Mouse (Mus musculus): Measurements from ENCODE around the gene Stxbp6. TPM values are rescaled to one million over a fixed set of nuclear protein-coding genes. Genes with fewer than 3 reads are reported as not detected.
A peak's percentile ranks its signal among the peaks of the same experiment; 100 is the strongest.

Gene Stxbp6
- total and polyA plus RNA-seq, 3 experiments: not detected

GRCm38 (mm10) chr12:44858110-44858885 is 216.2 kb downstream of the Stxbp6 start:
- peak; percentile 17 for DNase-seq (ENCODE audit: low read depth, low spot score)
- H3K9me3 ChIP-seq (replicated peaks; ENCODE audit: insufficient read depth, low read length): no peaks in the 10 kb centered on the region
- no peak overlapping the region for H3K4me3 ChIP-seq (ENCODE audit: control insufficient read depth in 1 of 2, insufficient read depth in 1 of 2, low read depth in 2 of 2, low read length in 2 of 2)
- no peaks in the 10 kb centered on the region for H3K4me1 ChIP-seq (ENCODE audit: control insufficient read depth in 1 of 2, insufficient read depth in 2 of 2, low read length in 2 of 2)
- TF ChIP-seq POLR2AphosphoS2 (IDR thresholded peaks at IDR 0.05; ENCODE audit: low read length): no peak
- H3K36me3 ChIP-seq (ENCODE audit: control insufficient read depth in 1 of 2, insufficient read depth in 2 of 2, low read length in 2 of 2): no peaks in the 10 kb centered on the region
- H3K79me2 ChIP-seq (ENCODE audit: control insufficient read depth, insufficient read depth, low read length, poor library complexity): no peaks in the 10 kb centered on the region
- no peak overlapping the region for H3K27ac ChIP-seq (ENCODE audit: control insufficient read depth, low read depth, low read length)
- no peaks in the 10 kb centered on the region for H3K27me3 ChIP-seq (ENCODE audit: control insufficient read depth in 1 of 2, insufficient read depth in 2 of 2, low read length in 2 of 2)
- H3K9ac ChIP-seq (ENCODE audit: control insufficient read depth, low read depth, low read length, poor library complexity, severe bottlenecking): no peak overlapping the region

- Histone ChIP-seq H3K9me3 (replicated peaks; ENCODE audit: insufficient read depth, low read length) (no peaks in the 10 kb centered on the region), H3K79me2 (ENCODE audit: control insufficient read depth, insufficient read depth, low read length, poor library complexity) (no peaks in the 10 kb centered on the region), H3K36me3 (ENCODE audit: control insufficient read depth in 1 of 2, insufficient read depth in 2 of 2, low read length in 2 of 2) (no peaks in the 10 kb centered on the region), H3K27ac (ENCODE audit: control insufficient read depth, low read depth, low read length) (no peak overlapping the region), H3K4me1 (ENCODE audit: control insufficient read depth in 1 of 2, insufficient read depth in 2 of 2, low read length in 2 of 2) (no peaks in the 10 kb centered on the region), H3K4me3 (ENCODE audit: control insufficient read depth in 1 of 2, insufficient read depth in 1 of 2, low read depth in 2 of 2, low read length in 2 of 2) (no peak overlapping the region), H3K27me3 (ENCODE audit: control insufficient read depth in 1 of 2, insufficient read depth in 2 of 2, low read length in 2 of 2) (no peaks in the 10 kb centered on the region), H3K9ac (ENCODE audit: control insufficient read depth, low read depth, low read length, poor library complexity, severe bottlenecking) (no peak overlapping the region)
- TF ChIP-seq EP300 (IDR thresholded peaks at IDR 0.05; ENCODE audit: low read depth in 1 of 2, low read length in 2 of 2) (no peak), TCF12 (IDR thresholded peaks at IDR 0.05; ENCODE audit: low read depth, low read length) (no peak), KAT2A (conservative IDR thresholded peaks at IDR 0.05; ENCODE audit: low read depth, low read length) (no peak), ETS1 (IDR thresholded peaks at IDR 0.05; ENCODE audit: low read depth, low read length) (no peak), MYC (IDR thresholded peaks at IDR 0.05; ENCODE audit: low read depth, low read length) (no peak), E2F4 (IDR thresholded peaks at IDR 0.05; ENCODE audit: borderline replicate concordance, low read depth, low read length) (no peak), ELF1 (IDR thresholded peaks at IDR 0.05; ENCODE audit: low read depth, low read length) (no peak), NRF1 (IDR thresholded peaks at IDR 0.05; ENCODE audit: insufficient read depth, low read depth, low read length, poor library complexity, severe bottlenecking) (no peak), GATA1 (IDR thresholded peaks at IDR 0.05; ENCODE audit: low read depth, low read length) (no peak), CHD1 (IDR thresholded peaks at IDR 0.05; ENCODE audit: low read depth, low read length) (no peak), CHD2 (IDR thresholded peaks at IDR 0.05; ENCODE audit: low read length) (no peak), MAFK (IDR thresholded peaks at IDR 0.05; ENCODE audit: borderline replicate concordance, low read depth, low read length) (no peak)
- no peak for DNase-seq (ENCODE audit: low read depth, low spot score)
Observed at GRCm38 (mm10) chr12:44852024-44852423, 222.5 kb downstream of the Stxbp6 start.

GRCm38 (mm10) chr12:44850516-44850915 is 224.0 kb downstream of the Stxbp6 start:
- H3K9me3 ChIP-seq (replicated peaks; ENCODE audit: insufficient read depth, low read length): no peaks in the 10 kb centered on the region
- TF ChIP-seq ZMIZ1 (IDR thresholded peaks at IDR 0.05; ENCODE audit: low read depth, low read length) (no peak), HCFC1 (IDR thresholded peaks at IDR 0.05; ENCODE audit: low read depth, low read length) (no peak), GABPA (IDR thresholded peaks at IDR 0.05; ENCODE audit: low read depth, low read length) (no peak), BHLHE40 (IDR thresholded peaks at IDR 0.05; ENCODE audit: borderline replicate concordance, low read depth, low read length) (no peak), POLR2AphosphoS5 (IDR thresholded peaks at IDR 0.05; ENCODE audit: borderline replicate concordance, low read depth, low read length) (no peak), USF1 (IDR thresholded peaks at IDR 0.05; ENCODE audit: low read depth, low read length) (no peak), MXI1 (IDR thresholded peaks at IDR 0.05; ENCODE audit: low read depth, low read length) (no peak), POLR2AphosphoS2 (IDR thresholded peaks at IDR 0.05; ENCODE audit: low read length) (no peak), NELFE (IDR thresholded peaks at IDR 0.05; ENCODE audit: low read depth, low read length) (no peak), MAX (IDR thresholded peaks at IDR 0.05; ENCODE audit: low read length) (no peak), MEF2A (IDR thresholded peaks at IDR 0.05; ENCODE audit: extremely low read depth, insufficient replicate concordance, low read depth, low read length, poor library complexity, severe bottlenecking) (no peak), SMC3 (IDR thresholded peaks at IDR 0.05; ENCODE audit: low read depth, low read length) (no peak)
- H3K4me3 ChIP-seq (ENCODE audit: control insufficient read depth in 1 of 2, insufficient read depth in 1 of 2, low read depth in 2 of 2, low read length in 2 of 2): no peak overlapping the region
- no peak overlapping the region for H3K27ac ChIP-seq (ENCODE audit: control insufficient read depth, low read depth, low read length)
- H3K79me2 ChIP-seq (ENCODE audit: control insufficient read depth, insufficient read depth, low read length, poor library complexity): no peaks in the 10 kb centered on the region
- no peak overlapping the region for H3K9ac ChIP-seq (ENCODE audit: control insufficient read depth, low read depth, low read length, poor library complexity, severe bottlenecking)
- no peaks in the 10 kb centered on the region for H3K36me3 ChIP-seq (ENCODE audit: control insufficient read depth in 1 of 2, insufficient read depth in 2 of 2, low read length in 2 of 2)
- no peak for DNase-seq (ENCODE audit: low read depth, low spot score)
- H3K4me1 ChIP-seq (ENCODE audit: control insufficient read depth in 1 of 2, insufficient read depth in 2 of 2, low read length in 2 of 2): no peaks in the 10 kb centered on the region
- no peaks in the 10 kb centered on the region for H3K27me3 ChIP-seq (ENCODE audit: control insufficient read depth in 1 of 2, insufficient read depth in 2 of 2, low read length in 2 of 2)
